Mouse (Mus musculus) MEL (cell line): ENCODE measurements around the gene Rassf2. TPM values are rescaled to one million over a fixed set of nuclear protein-coding genes. Genes with fewer than 3 reads are reported as not detected.

Source experiments
- DNase-seq: peaks from one replicate; pipeline ENCODE4 v3.0.0; 2011; ENCODE audit warnings: low read depth, low spot score
- H3K27ac ChIP-seq: 2 replicates; pipeline ENCODE4 v1.5.1; 2012; ENCODE audit warnings: low read depth, mild to moderate bottlenecking, control low read depth, low read length, moderate library complexity; ENCODE audit not compliant: control insufficient read depth
- H3K27me3 ChIP-seq, 2 experiments: fragments of 150-350 bp in 1 of 2; sonication (generic) in 1 of 2; 2 replicates each; pipeline ENCODE4 v1.6.1; 2012; ENCODE audit warnings: low read length in 2 of 2, mild to moderate bottlenecking in 2 of 2, improper control_type of control experiment in 1 of 2, moderate library complexity in 1 of 2; ENCODE audit not compliant: insufficient read depth in 2 of 2, control insufficient read depth in 1 of 2
- H3K36me3 ChIP-seq, 2 experiments: 2 replicates each; pipeline ENCODE4 v1.6.1; 2012 to 2014; ENCODE audit warnings: low read length in 2 of 2, improper control_type of control experiment in 1 of 2, inconsistent platforms in 1 of 2, mild to moderate bottlenecking in 1 of 2; ENCODE audit not compliant: insufficient read depth in 2 of 2, control insufficient read depth in 1 of 2
- H3K4me1 ChIP-seq, 2 experiments: fragments of 150-350 bp in 1 of 2; sonication (generic) in 1 of 2; 2 replicates each; pipeline ENCODE4 v1.6.1; 2012; ENCODE audit warnings: low read length in 2 of 2, improper control_type of control experiment in 1 of 2, mild to moderate bottlenecking in 1 of 2; ENCODE audit not compliant: insufficient read depth in 2 of 2, control insufficient read depth in 1 of 2
- H3K4me3 ChIP-seq, 2 experiments: fragments of 150-350 bp in 1 of 2; sonication (generic) in 1 of 2; 2 replicates each; pipeline ENCODE4 v1.5.1; 2012; ENCODE audit warnings: low read depth in 2 of 2, low read length in 2 of 2, mild to moderate bottlenecking in 2 of 2, moderate library complexity in 2 of 2, control low read depth in 1 of 2, improper control_type of control experiment in 1 of 2; ENCODE audit not compliant: control insufficient read depth in 1 of 2, insufficient read depth in 1 of 2
- H3K79me2 ChIP-seq: 2 replicates; pipeline ENCODE4 v1.6.1; 2012; ENCODE audit warnings: mild to moderate bottlenecking, low read length, moderate library complexity; ENCODE audit not compliant: control insufficient read depth, poor library complexity, insufficient read depth
- H3K9ac ChIP-seq: 2 replicates; pipeline ENCODE4 v1.6.1; 2012; ENCODE audit warnings: low read depth, mild to moderate bottlenecking, control low read depth, low read length, moderate library complexity; ENCODE audit not compliant: control insufficient read depth, poor library complexity, severe bottlenecking
- H3K9me3 ChIP-seq: fragments of 150-350 bp; sonication (generic); replicated peaks from 2 replicates; pipeline ENCODE4 v1.6.1; 2012; ENCODE audit warnings: mild to moderate bottlenecking, low read length, improper control_type of control experiment, moderate library complexity; ENCODE audit not compliant: insufficient read depth
- BHLHE40 ChIP-seq: IDR thresholded peaks from 2 replicates; pipeline ENCODE4 v1.6.1; 2012; ENCODE audit warnings: low read depth, mild to moderate bottlenecking, inconsistent platforms, low read length, improper control_type of control experiment, borderline replicate concordance
- ELF1 ChIP-seq: IDR thresholded peaks from 2 replicates; pipeline ENCODE4 v1.6.1; 2014; ENCODE audit warnings: low read depth, mild to moderate bottlenecking, inconsistent platforms, low read length, improper control_type of control experiment, moderate library complexity
- EP300 ChIP-seq, 2 experiments: IDR thresholded peaks; 2 replicates each; pipeline ENCODE4 v1.6.1; 2011; ENCODE audit warnings: improper control_type of control experiment in 2 of 2, low read length in 2 of 2, low read depth in 1 of 2, mild to moderate bottlenecking in 1 of 2
- ETS1 ChIP-seq: IDR thresholded peaks from 2 replicates; pipeline ENCODE4 v1.6.1; 2012; ENCODE audit warnings: low read depth, mild to moderate bottlenecking, inconsistent platforms, low read length, improper control_type of control experiment, moderate library complexity
- GATA1 ChIP-seq: IDR thresholded peaks from 2 replicates; pipeline ENCODE4 v1.6.1; 2011; ENCODE audit warnings: low read depth, low read length, improper control_type of control experiment
- KAT2A ChIP-seq: conservative IDR thresholded peaks from 2 replicates; pipeline ENCODE4 v1.6.1; 2012; ENCODE audit warnings: low read depth, low read length, improper control_type of control experiment, inconsistent platforms
- MEF2A ChIP-seq: IDR thresholded peaks from 2 replicates; pipeline ENCODE4 v1.6.1; 2014; ENCODE audit warnings: low read depth, mild to moderate bottlenecking, inconsistent platforms, low read length, improper control_type of control experiment; ENCODE audit not compliant: poor library complexity, insufficient replicate concordance, severe bottlenecking; ENCODE audit errors: extremely low read depth
- NELFE ChIP-seq: IDR thresholded peaks from 2 replicates; pipeline ENCODE4 v1.6.1; 2011; ENCODE audit warnings: low read depth, low read length, improper control_type of control experiment
- NRF1 ChIP-seq: IDR thresholded peaks from 2 replicates; pipeline ENCODE4 v1.6.1; 2014; ENCODE audit warnings: low read depth, mild to moderate bottlenecking, inconsistent platforms, low read length, improper control_type of control experiment, moderate library complexity; ENCODE audit not compliant: poor library complexity, insufficient read depth, severe bottlenecking
- POLR2AphosphoS2 ChIP-seq: IDR thresholded peaks from 2 replicates; pipeline ENCODE4 v1.6.1; 2011; ENCODE audit warnings: low read length, improper control_type of control experiment
- TAL1 ChIP-seq: IDR thresholded peaks from 2 replicates; pipeline ENCODE4 v1.6.1; 2012; ENCODE audit warnings: mild to moderate bottlenecking, inconsistent platforms, low read length, moderate library complexity, mixed read lengths
- TBP ChIP-seq: IDR thresholded peaks from 2 replicates; pipeline ENCODE4 v1.8.0; 2011; ENCODE audit warnings: low read depth, low read length, improper control_type of control experiment
- TCF12 ChIP-seq: IDR thresholded peaks from 2 replicates; pipeline ENCODE4 v1.6.1; 2014; ENCODE audit warnings: low read depth, mild to moderate bottlenecking, inconsistent platforms, low read length, improper control_type of control experiment, moderate library complexity
- USF2 ChIP-seq, 2 experiments: IDR thresholded peaks; 2 replicates each; pipeline ENCODE4 v1.6.1; 2011 to 2012; ENCODE audit warnings: improper control_type of control experiment in 2 of 2, low read length in 2 of 2, borderline replicate concordance in 1 of 2, inconsistent platforms in 1 of 2, low read depth in 1 of 2, mild to moderate bottlenecking in 1 of 2; ENCODE audit not compliant: insufficient read depth in 1 of 2
- ZKSCAN1 ChIP-seq: IDR thresholded peaks from 2 replicates; pipeline ENCODE4 v1.6.1; 2012; ENCODE audit warnings: low read depth, mild to moderate bottlenecking, inconsistent platforms, low read length, improper control_type of control experiment, moderate library complexity
- ZNF384 ChIP-seq: IDR thresholded peaks from 2 replicates; pipeline ENCODE4 v1.6.1; 2012; ENCODE audit warnings: low read depth, mild to moderate bottlenecking, inconsistent platforms, low read length, improper control_type of control experiment
- polyA plus RNA-seq, 2 experiments: library from polyadenylated mRNA; stranded (reverse) in 1 of 2; unstranded in 1 of 2; fragments of >175 nt in 1 of 2; fragments of >200 nt in 1 of 2; gene quantifications; 2 replicates each; pipeline versions ENCODE4 v1.2.1 to v1.2.4; 2012; ENCODE audit warnings: low replicate concordance in 2 of 2, low read depth in 1 of 2; ENCODE audit not compliant: insufficient read length in 2 of 2, insufficient read depth in 1 of 2, missing spikeins in 1 of 2
- total RNA-seq: library from RNA; depleted of rRNA; stranded (reverse); fragments of 300-350 nt; gene quantifications from 2 replicates; pipeline ENCODE4 v1.2.3, GENCODE M21; 2012

Rassf2 gene
- total and polyA plus RNA-seq, 3 experiments: 0.69 to 4.1 TPM; not detected in 1

- H3K4me1 ChIP-seq: peaks cover 6 to 23% of the 10 kb centered on the region in 2 experiments; a peak in 3 of 4 replicates
- no peaks in the 10 kb centered on the region for H3K9me3 ChIP-seq
- no peaks in the 10 kb centered on the region for H3K27me3 ChIP-seq
- H3K4me3 ChIP-seq: peak overlapping the region in 1 of 2 experiments; percentile 19; a peak in 3 of 4 replicates
- no peaks in the 10 kb centered on the region for H3K79me2 ChIP-seq
- peak overlapping the region; percentile 58 for H3K9ac ChIP-seq
- TF ChIP-seq ZNF384 (no peak), MEF2A (no peak), NELFE (peak; percentile 32; the same call in 1 of the 2 replicates), ETS1 (peak; percentile 64), TCF12 (peak; percentile 56), EP300 (IDR thresholded peaks at IDR 0.05; ENCODE audit: low read depth in 1 of 2, low read length in 2 of 2) (peak; percentile 59 to 69; a peak in 3 of 4 replicates), TAL1 (peak; percentile 69), GATA1 (peak; percentile 70), ZKSCAN1 (no peak), KAT2A (no peak), USF2 (IDR thresholded peaks at IDR 0.05; ENCODE audit: borderline replicate concordance in 1 of 2, insufficient read depth in 1 of 2, low read depth in 1 of 2, low read length in 2 of 2) (no peak), NRF1 (no peak)
- peaks cover 0 to 10% of the 10 kb centered on the region in 2 experiments; a peak in 2 of 4 replicates for H3K36me3 ChIP-seq
- DNase-seq: peak; percentile 69
- peak overlapping the region; percentile 89 for H3K27ac ChIP-seq
These were observed 4.8 kb upstream of the Rassf2 start for GRCm38 (mm10) chr2:132034590-132035469.

- H3K27me3 ChIP-seq: no peaks in the 10 kb centered on the region
These were observed 1.5 kb upstream of the Rassf2 start for GRCm38 (mm10) chr2:132031364-132032095.

More at GRCm38 (mm10) chr2:132031364-132032095, 1.5 kb upstream of the Rassf2 start:
- peaks cover 6 to 36% of the 10 kb centered on the region in 2 experiments; a peak in 3 of 4 replicates for H3K4me1 ChIP-seq
- peaks cover 0 to 13% of the 10 kb centered on the region in 2 experiments; a peak in 2 of 4 replicates for H3K36me3 ChIP-seq
- no peak for DNase-seq
- H3K27ac ChIP-seq: no peak overlapping the region
- no peaks in the 10 kb centered on the region for H3K9me3 ChIP-seq
- H3K9ac ChIP-seq: no peak overlapping the region
- TF ChIP-seq TBP (no peak), POLR2AphosphoS2 (no peak), ELF1 (no peak), BHLHE40 (no peak)
- no peak overlapping the region for H3K4me3 ChIP-seq
- H3K79me2 ChIP-seq: no peaks in the 10 kb centered on the region
